Mouse (Mus musculus): ENCODE results near the gene Uaca.

Uaca gene

GRCm38 (mm10) chr9:60836151-60836550 lies 41.8 kb downstream of the Uaca start:
- DNase-seq (ENCODE audit: inconsistent age in 2 of 2, low spot score in 1 of 2) = peak; percentile 60 to 81

GRCm38 (mm10) chr9:60837078-60837448 lies 42.7 kb downstream of the Uaca start:
- peak in 1 of 2 experiments; percentile 41 for DNase-seq (ENCODE audit: inconsistent age in 2 of 2, low spot score in 1 of 2)

GRCm38 (mm10) chr9:60837449-60838141 lies 43.3 kb downstream of the Uaca start:
- DNase-seq (ENCODE audit: inconsistent age in 2 of 2, low spot score in 1 of 2) = peak; percentile 83 to 92

GRCm38 (mm10) chr9:60838331-60838872 lies 44.1 kb downstream of the Uaca start:
- peak; percentile 61 to 83 for DNase-seq (ENCODE audit: inconsistent age in 2 of 2, low spot score in 1 of 2)

- DNase-seq (ENCODE audit: inconsistent age in 2 of 2, low spot score in 1 of 2) = peak in 1 of 2 experiments; percentile 68
Observed at GRCm38 (mm10) chr9:60841393-60841792, 47.1 kb downstream of the Uaca start.

- DNase-seq (ENCODE audit: inconsistent age in 2 of 2, low spot score in 1 of 2) = no peak
Observed at GRCm38 (mm10) chr9:60843415-60844076, 49.2 kb downstream of the Uaca start.

GRCm38 (mm10) chr9:60848730-60849129 lies 54.4 kb downstream of the Uaca start:
- peak; percentile 38 to 53 for DNase-seq (ENCODE audit: inconsistent age in 2 of 2, low spot score in 1 of 2)

- no peak for DNase-seq (ENCODE audit: inconsistent age in 2 of 2, low spot score in 1 of 2)
Observed at GRCm38 (mm10) chr9:60849986-60850385, 55.6 kb downstream of the Uaca start.

- peak; percentile 65 to 80 for DNase-seq (ENCODE audit: inconsistent age in 2 of 2, low spot score in 1 of 2)
Observed at GRCm38 (mm10) chr9:60854196-60854595, 59.9 kb downstream of the Uaca start.

- DNase-seq (ENCODE audit: inconsistent age in 2 of 2, low spot score in 1 of 2) = peak; percentile 61 to 88
Observed at GRCm38 (mm10) chr9:60857833-60858232, 63.5 kb downstream of the Uaca start.

- peak in 1 of 2 experiments; percentile 80 for DNase-seq (ENCODE audit: inconsistent age in 2 of 2, low spot score in 1 of 2)
Observed at GRCm38 (mm10) chr9:60858306-60858960, 64.1 kb downstream of the Uaca start.

- DNase-seq (ENCODE audit: inconsistent age in 2 of 2, low spot score in 1 of 2) = no peak
Observed at GRCm38 (mm10) chr9:60859031-60859430, 64.7 kb downstream of the Uaca start.

GRCm38 (mm10) chr9:60861030-60861429 lies 66.7 kb downstream of the Uaca start:
- DNase-seq (ENCODE audit: inconsistent age in 2 of 2, low spot score in 1 of 2) = no peak

- no peak for DNase-seq (ENCODE audit: inconsistent age in 2 of 2, low spot score in 1 of 2)
Observed at GRCm38 (mm10) chr9:60864664-60865063, 70.3 kb downstream of the Uaca start.

- DNase-seq (ENCODE audit: inconsistent age in 2 of 2, low spot score in 1 of 2) = no peak
Observed at GRCm38 (mm10) chr9:60865866-60866265, 71.5 kb downstream of the Uaca start.

GRCm38 (mm10) chr9:60870451-60870850 lies 76.1 kb downstream of the Uaca start:
- DNase-seq (ENCODE audit: inconsistent age in 2 of 2, low spot score in 1 of 2) = no peak

GRCm38 (mm10) chr9:60870919-60871503 lies 76.7 kb downstream of the Uaca start:
- peak; percentile 42 to 63 for DNase-seq (ENCODE audit: inconsistent age in 2 of 2, low spot score in 1 of 2)

GRCm38 (mm10) chr9:60873257-60874054 lies 79.1 kb downstream of the Uaca start:
- no peak for DNase-seq (ENCODE audit: inconsistent age in 2 of 2, low spot score in 1 of 2)

GRCm38 (mm10) chr9:60874055-60874392 lies 79.7 kb downstream of the Uaca start:
- no peak for DNase-seq (ENCODE audit: inconsistent age in 2 of 2, low spot score in 1 of 2)

- DNase-seq (ENCODE audit: inconsistent age in 2 of 2, low spot score in 1 of 2) = no peak
Observed at GRCm38 (mm10) chr9:60876085-60876484, 81.7 kb downstream of the Uaca start.

GRCm38 (mm10) chr9:60876531-60876930 lies 82.2 kb downstream of the Uaca start:
- no peak for DNase-seq (ENCODE audit: inconsistent age in 2 of 2, low spot score in 1 of 2)
